Mouse (Mus musculus): ENCODE data around the gene Rplp2. TPM values are rescaled to one million over a fixed set of nuclear protein-coding genes. Genes with fewer than 3 reads are reported as not detected.
"Not testable (repeated sequence)": the region's sequence is repeated elsewhere in the genome, so short reads cannot be mapped to it uniquely, and the experiment has no call there.

Gene Rplp2
- polyA plus RNA-seq, 1 experiment from 2014 or later: 1,341 TPM

DNA sequence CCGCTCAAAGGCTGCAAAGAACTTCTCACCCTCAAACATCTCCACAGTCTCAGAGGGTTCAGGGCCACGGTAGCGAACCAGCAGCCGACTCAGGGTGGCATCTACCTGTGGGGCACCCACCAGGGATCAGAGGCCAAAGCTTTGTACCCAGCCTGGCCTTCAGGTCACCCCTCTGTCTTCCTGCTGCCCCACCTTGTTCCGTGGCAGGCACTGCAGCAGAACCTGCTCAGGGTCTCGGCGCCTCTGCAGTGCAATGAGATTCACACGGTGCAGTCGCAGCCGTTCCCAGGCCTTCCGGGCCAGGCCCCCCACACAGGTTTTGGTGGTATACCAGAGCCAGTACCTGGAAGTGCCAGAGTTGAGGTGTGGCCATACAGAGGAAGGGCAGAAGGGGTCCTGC lies 7.4 kb upstream of the Rplp2 start:
- Histone ChIP-seq H3K27me3 (no peaks in the 10 kb centered on the region), H3K9me3 (no peaks in the 10 kb centered on the region), H3K27ac (no peak overlapping the region), H3K36me3 (peaks cover 35% of the 10 kb centered on the region), H3K9ac (no peak overlapping the region), H3K4me1 (peaks cover 61% of the 10 kb centered on the region), H3K4me3 (no peak overlapping the region), H3K4me2 (no peak overlapping the region)
- WGBS: 92% methylated on average over 11 of the region's 11 CpGs
- no peak for ATAC-seq (ENCODE audit: insufficient number of reproducible peaks, low FRiP score, low TSS enrichment, low read depth)

- Histone ChIP-seq H3K9me3 (no peaks in the 10 kb centered on the region), H3K4me3 (no peak overlapping the region), H3K4me2 (no peak overlapping the region), H3K27ac (no peak overlapping the region), H3K9ac (0 out of 2 replicates have a peak overlapping the region, but pooled peaks have one; percentile 17), H3K4me1 (peaks cover 54% of the 10 kb centered on the region), H3K27me3 (no peaks in the 10 kb centered on the region), H3K36me3 (peaks cover 35% of the 10 kb centered on the region)
- no peak for ATAC-seq (ENCODE audit: insufficient number of reproducible peaks, low FRiP score, low TSS enrichment, low read depth)
- 31% methylated on average over 6 of the region's 6 CpGs for WGBS
Measured at GRCm38 (mm10) chr7:141440613-141441012, 6.6 kb upstream of the Rplp2 start.

- H3K4me3 ChIP-seq: no peak overlapping the region
- ATAC-seq (ENCODE audit: insufficient number of reproducible peaks, low FRiP score, low TSS enrichment, low read depth): no peak
- H3K27me3 ChIP-seq: no peaks in the 10 kb centered on the region
- H3K27ac ChIP-seq: no peak overlapping the region
- H3K4me2 ChIP-seq: no peak overlapping the region
- H3K4me1 ChIP-seq: peaks cover 46% of the 10 kb centered on the region
- 94% methylated on average over 9 of the region's 9 CpGs for WGBS
- H3K9me3 ChIP-seq: no peaks in the 10 kb centered on the region
- H3K36me3 ChIP-seq: peaks cover 35% of the 10 kb centered on the region
- H3K9ac ChIP-seq: no peak overlapping the region
Measured at GRCm38 (mm10) chr7:141441460-141441859, 5.7 kb upstream of the Rplp2 start.

DNA sequence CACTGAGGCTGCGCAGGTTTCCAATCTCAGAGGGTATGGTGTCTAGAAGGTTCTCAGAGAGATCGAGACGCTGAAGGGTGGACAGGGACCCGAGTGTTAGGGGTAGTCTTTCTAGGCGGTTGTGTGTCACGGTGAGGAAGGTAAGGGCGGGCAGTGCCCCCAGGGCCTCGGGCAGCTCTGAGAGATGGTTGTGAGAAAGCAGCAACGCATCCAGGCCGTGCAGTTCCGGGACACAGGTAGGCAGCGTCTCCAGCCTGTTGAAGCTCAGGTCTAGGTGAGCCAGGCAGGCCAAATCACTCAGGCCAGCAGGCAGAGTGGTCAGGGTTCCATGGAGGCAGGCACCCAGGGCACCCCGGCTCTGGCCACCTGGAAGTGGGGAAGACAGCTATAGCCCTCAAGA lies 5.0 kb upstream of the Rplp2 start:
- ATAC-seq (ENCODE audit: insufficient number of reproducible peaks, low FRiP score, low TSS enrichment, low read depth): no peak
- no peak overlapping the region for H3K27ac ChIP-seq
- H3K9me3 ChIP-seq: no peaks in the 10 kb centered on the region
- 87% methylated on average over 13 of the region's 13 CpGs for WGBS
- H3K36me3 ChIP-seq: peaks cover 35% of the 10 kb centered on the region
- H3K4me1 ChIP-seq: peaks cover 43% of the 10 kb centered on the region
- peak overlapping the region; percentile 81; the same call in 1 of the 2 replicates for H3K4me2 ChIP-seq
- no peaks in the 10 kb centered on the region for H3K27me3 ChIP-seq
- H3K9ac ChIP-seq: 0 out of 2 replicates have a peak overlapping the region, but pooled peaks have one; percentile 17
- peak overlapping the region; percentile 45; the same call in 1 of the 2 replicates for H3K4me3 ChIP-seq

GRCm38 (mm10) chr7:141443081-141443821 lies 3.9 kb upstream of the Rplp2 start:
- WGBS: 16% methylated on average over 12 of the region's 12 CpGs
- Histone ChIP-seq H3K27ac (peak overlapping the region; percentile 62), H3K4me1 (peaks cover 39% of the 10 kb centered on the region), H3K36me3 (peaks cover 33% of the 10 kb centered on the region), H3K4me3 (peak overlapping the region; percentile 45), H3K9ac (peak overlapping the region; percentile 44), H3K27me3 (no peaks in the 10 kb centered on the region), H3K4me2 (peak overlapping the region; percentile 81), H3K9me3 (no peaks in the 10 kb centered on the region)
- no peak for ATAC-seq (ENCODE audit: insufficient number of reproducible peaks, low FRiP score, low TSS enrichment, low read depth)

GRCm38 (mm10) chr7:141443828-141444237 lies 3.3 kb upstream of the Rplp2 start, which contains the start of gene Pidd1:
TSS of gene Pidd1 (minus strand) at chr7:141444025.
- peak within 1 kb of the TSS; percentile 45 for H3K4me3 ChIP-seq
- H3K27me3 ChIP-seq: no peaks in the 10 kb centered on the region
- peaks cover 33% of the 10 kb centered on the region for H3K36me3 ChIP-seq
- no peaks in the 10 kb centered on the region for H3K9me3 ChIP-seq
- H3K4me2 ChIP-seq: peak within 1 kb of the TSS; percentile 81
- peak; percentile 52; the same call in 1 of the 2 replicates for ATAC-seq (ENCODE audit: insufficient number of reproducible peaks, low FRiP score, low TSS enrichment, low read depth)
- peaks cover 45% of the 10 kb centered on the region for H3K4me1 ChIP-seq
- peak within 1 kb of the TSS; percentile 44 for H3K9ac ChIP-seq
- peak within 1 kb of the TSS; percentile 67 for H3K27ac ChIP-seq
- WGBS: 0% methylated on average over 25 of the region's 25 CpGs

DNA sequence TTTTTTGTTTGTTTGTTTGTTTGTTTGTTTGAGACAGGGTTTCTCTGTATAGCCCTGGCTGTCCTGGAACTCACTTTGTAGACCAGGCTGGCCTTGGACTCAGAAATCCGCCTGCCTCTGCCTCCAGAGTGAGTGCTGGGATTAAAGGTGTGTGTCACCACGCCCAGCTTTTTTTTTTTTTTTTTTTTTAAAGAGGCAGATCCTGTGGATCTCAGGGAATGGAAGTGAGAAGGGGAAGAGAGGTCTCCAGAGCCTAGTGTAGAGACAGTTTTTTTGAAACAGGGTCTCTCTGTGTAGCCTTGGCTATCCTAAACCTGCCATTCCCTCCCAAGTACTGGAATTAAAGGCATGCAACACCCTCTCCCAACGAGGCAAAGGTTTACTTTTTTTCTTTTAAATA lies 796 bp upstream of the Rplp2 start:
- not testable (repeated sequence) for ATAC-seq (ENCODE audit: insufficient number of reproducible peaks, low FRiP score, low TSS enrichment, low read depth); H3K4me2 ChIP-seq; H3K27ac ChIP-seq; H3K9me3 ChIP-seq; H3K9ac ChIP-seq; H3K27me3 ChIP-seq; H3K4me3 ChIP-seq
- Histone ChIP-seq H3K36me3 (peaks cover 32% of the 10 kb centered on the region), H3K4me1 (peaks cover 42% of the 10 kb centered on the region)
- WGBS: 74% methylated on average over 3 of the region's 3 CpGs

DNA sequence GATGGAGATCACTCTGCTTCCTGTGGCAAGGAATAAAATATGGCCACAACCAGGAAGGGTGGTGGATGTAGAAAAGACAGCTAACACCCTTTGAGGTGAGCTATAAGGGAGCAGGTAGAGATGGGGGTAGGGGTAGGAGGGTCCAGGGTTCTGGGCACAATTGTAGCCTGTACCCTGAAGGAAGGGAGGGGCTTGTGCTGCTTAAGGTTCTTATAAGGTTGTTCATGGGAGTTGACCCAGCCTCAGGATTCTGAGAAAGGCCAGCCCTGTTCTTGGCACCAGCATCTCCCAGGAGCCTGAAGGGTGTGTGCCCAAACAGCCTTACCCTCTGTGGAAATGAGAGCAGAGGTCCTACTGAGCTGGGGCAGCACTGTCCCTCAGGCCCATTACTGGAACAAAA lies 4.8 kb downstream of the Rplp2 start:
- ATAC-seq (ENCODE audit: insufficient number of reproducible peaks, low FRiP score, low TSS enrichment, low read depth): no peak
- Histone ChIP-seq H3K36me3 (peaks cover 39% of the 10 kb centered on the region), H3K4me2 (no peak overlapping the region), H3K9ac (no peak overlapping the region), H3K4me1 (peaks cover 33% of the 10 kb centered on the region), H3K4me3 (no peak overlapping the region), H3K9me3 (no peaks in the 10 kb centered on the region), H3K27ac (no peak overlapping the region), H3K27me3 (no peaks in the 10 kb centered on the region)

- H3K27me3 ChIP-seq: no peaks in the 10 kb centered on the region
Measured at GRCm38 (mm10) chr7:141453636-141454035, 6.5 kb downstream of the Rplp2 start.

DNA sequence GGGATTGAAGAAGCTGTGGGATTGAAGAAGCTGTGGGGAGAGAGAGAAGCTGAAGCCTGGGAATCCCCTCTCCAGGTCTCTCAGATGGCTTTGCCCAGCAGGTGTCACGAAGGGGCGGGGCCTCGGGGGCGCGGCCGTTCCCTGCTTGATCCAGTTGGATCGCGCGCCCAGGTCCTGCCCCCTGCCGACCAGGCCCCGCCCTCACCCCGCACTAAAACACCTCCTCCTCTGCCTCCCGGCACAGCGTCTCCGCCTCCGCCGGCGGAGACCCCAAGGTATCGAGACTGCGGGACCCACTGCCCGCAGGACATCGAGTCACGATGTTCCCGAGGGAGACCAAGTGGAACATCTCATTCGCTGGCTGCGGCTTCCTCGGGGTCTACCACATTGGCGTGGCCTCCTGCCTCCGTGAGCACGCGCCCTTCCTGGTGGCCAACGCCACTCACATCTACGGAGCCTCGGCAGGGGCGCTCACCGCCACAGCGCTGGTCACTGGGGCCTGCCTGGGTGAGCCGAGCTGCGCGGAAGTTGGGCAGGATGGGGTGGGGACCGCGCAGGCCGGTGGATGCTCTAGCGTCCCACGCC lies 7.9 kb downstream of the Rplp2 start, which contains the start of gene Pnpla2:
TSS of gene Pnpla2 (plus strand) at position 232 of the 585 bp plus-strand sequence.
- peaks cover 10% of the 10 kb centered on the region; the same call in 1 of the 2 replicates for H3K27me3 ChIP-seq
- H3K27ac ChIP-seq: peak within 1 kb of the TSS; percentile 62
- peak; percentile 80 for ATAC-seq (ENCODE audit: insufficient number of reproducible peaks, low FRiP score, low TSS enrichment, low read depth)
- peaks cover 31% of the 10 kb centered on the region for H3K36me3 ChIP-seq
- WGBS: under 1% methylated on average over 45 of the region's 45 CpGs
- H3K4me3 ChIP-seq: peak within 1 kb of the TSS; percentile 63
- H3K9me3 ChIP-seq: no peaks in the 10 kb centered on the region
- peaks cover 18% of the 10 kb centered on the region for H3K4me1 ChIP-seq
- peak within 1 kb of the TSS; percentile 96 for H3K4me2 ChIP-seq
- peak within 1 kb of the TSS; percentile 47 for H3K9ac ChIP-seq

More at GRCm38 (mm10) chr7:141453636-141454035, 6.5 kb downstream of the Rplp2 start:
- H3K9ac ChIP-seq: no peak overlapping the region
- 55% methylated on average over 2 of the region's 2 CpGs for WGBS
- no peak overlapping the region for H3K4me3 ChIP-seq
- no peak overlapping the region for H3K4me2 ChIP-seq
- ATAC-seq (ENCODE audit: insufficient number of reproducible peaks, low FRiP score, low TSS enrichment, low read depth): no peak
- H3K4me1 ChIP-seq: peaks cover 27% of the 10 kb centered on the region
- no peaks in the 10 kb centered on the region for H3K9me3 ChIP-seq
- H3K36me3 ChIP-seq: peaks cover 35% of the 10 kb centered on the region
- no peak overlapping the region for H3K27ac ChIP-seq

DNA sequence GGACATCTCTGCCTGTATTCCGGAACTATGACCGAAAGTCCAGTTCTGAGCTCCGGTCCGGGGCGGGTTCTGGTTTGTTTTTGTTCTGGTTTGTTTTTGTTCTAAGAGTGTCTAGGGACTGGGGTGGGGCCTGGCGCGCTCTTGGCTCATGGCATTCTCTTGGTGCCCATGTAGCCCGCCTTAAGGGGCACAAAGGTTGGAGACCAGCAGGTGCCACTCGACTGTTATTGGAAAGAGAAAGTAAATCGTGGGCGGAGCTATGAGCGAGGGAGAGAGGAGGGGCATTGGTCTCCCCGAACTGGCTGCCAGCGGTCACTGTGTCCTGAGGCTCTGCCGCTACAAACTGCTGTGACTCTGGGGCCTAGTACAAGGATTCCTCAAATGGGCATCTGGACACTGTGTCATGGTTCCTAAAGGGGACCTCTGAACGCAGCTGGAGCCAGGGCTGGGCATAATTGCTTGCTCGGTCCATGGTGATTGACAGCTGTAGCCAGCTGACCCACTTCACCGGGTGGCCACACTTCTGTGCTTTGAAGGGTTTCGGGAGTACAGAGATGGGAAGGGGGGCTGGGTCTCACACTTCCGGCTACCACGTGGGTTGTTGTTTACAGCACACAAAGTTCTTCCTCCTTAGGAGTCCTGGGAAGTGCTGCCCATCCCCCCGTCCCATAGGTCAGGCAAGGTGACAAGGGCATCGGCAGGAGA lies 8.6 kb downstream of the Rplp2 start:
- no peak for ATAC-seq (ENCODE audit: insufficient number of reproducible peaks, low FRiP score, low TSS enrichment, low read depth)
- WGBS: 3% methylated on average over 23 of the region's 23 CpGs

More for the DNA sequence above, 8.6 kb downstream of the Rplp2 start:
- Histone ChIP-seq H3K9me3 (no peaks in the 10 kb centered on the region), H3K27me3 (peaks cover 17% of the 10 kb centered on the region), H3K27ac (peak overlapping the region; percentile 62), H3K4me3 (peak overlapping the region; percentile 63), H3K4me2 (peak overlapping the region; percentile 96), H3K9ac (peak overlapping the region; percentile 47), H3K36me3 (peaks cover 24% of the 10 kb centered on the region), H3K4me1 (peaks cover 18% of the 10 kb centered on the region)

Data from limb, embryonic 15.5 days (tissue).